Mouse (Mus musculus) G1E (cell line): ENCODE results near the gene Zc3h14.

ENCODE experiments used
- CTCF ChIP-seq: IDR thresholded peaks from 2 replicates; pipeline ENCODE4 v1.5.1; 2012; ENCODE audit warnings: low read depth, low read length, inconsistent platforms, mixed read lengths
- GATA2 ChIP-seq: IDR thresholded peaks from 2 replicates; pipeline ENCODE4 v1.6.1; 2012; ENCODE audit warnings: low read depth, low read length, inconsistent platforms, borderline replicate concordance

- TF ChIP-seq CTCF, result no peak
- no peak for TF ChIP-seq GATA2
Observed at GRCm38 (mm10) chr12:98730682-98731081, 16.1 kb upstream of the Zc3h14 start.
